Mouse (Mus musculus) intestine, embryonic 16.5 days (tissue): ENCODE data around the gene Gm10197. TPM values are rescaled to one million over a fixed set of nuclear protein-coding genes. Genes with fewer than 3 reads are reported as not detected.

Experiments used
- ATAC-seq: fragments of 200-750 bp; cut with Nextera tagmentation; 2 replicates; pipeline ENCODE4 v1.8.0; 2017; ENCODE audit warnings: moderate TSS enrichment, moderate library complexity
- H3K27ac ChIP-seq: fragments of 300-500 bp; sonication (generic); 2 replicates; pipeline ENCODE4 v1.5.1; 2014; ENCODE audit warnings: mild to moderate bottlenecking, low read length
- H3K27me3 ChIP-seq: fragments of 300-500 bp; sonication (generic); replicated peaks from 2 replicates; pipeline ENCODE4 v1.6.1; 2014; ENCODE audit warnings: low read length, control low read depth, mixed read lengths; ENCODE audit not compliant: control insufficient read depth, insufficient read depth
- H3K36me3 ChIP-seq: fragments of 300-500 bp; sonication (generic); 2 replicates; pipeline ENCODE4 v1.6.1; 2014; ENCODE audit warnings: low read length, control low read depth; ENCODE audit not compliant: control insufficient read depth, insufficient read depth
- H3K4me1 ChIP-seq: fragments of 300-500 bp; sonication (generic); 2 replicates; pipeline ENCODE4 v1.6.1; 2014; ENCODE audit warnings: low read length, control low read depth, mixed read lengths; ENCODE audit not compliant: control insufficient read depth, insufficient read depth
- H3K4me2 ChIP-seq: fragments of 300-500 bp; sonication (generic); 2 replicates; pipeline ENCODE4 v1.6.1; 2014; ENCODE audit warnings: low read depth, low read length, control low read depth
- H3K4me3 ChIP-seq: fragments of 300-500 bp; sonication (generic); 2 replicates; pipeline ENCODE4 v1.5.1; 2014; ENCODE audit warnings: mild to moderate bottlenecking, low read length
- H3K9ac ChIP-seq: fragments of 300-500 bp; sonication (generic); 2 replicates; pipeline ENCODE4 v1.6.1; 2014; ENCODE audit warnings: low read depth, low read length
- H3K9me3 ChIP-seq: fragments of 300-500 bp; sonication (generic); 2 replicates; pipeline ENCODE4 v1.6.1; 2016; ENCODE audit warnings: low read length, control low read depth; ENCODE audit not compliant: control insufficient read depth
- WGBS: fragments of 180-500 bp; shearing (Covaris S2); extraction: QIAGEN DNeasy Blood & Tissue Kit; methylation state at CpG from one replicate; pipeline ENCODE4 v1.1.7; 2014; 5-methylcytosine and 5-hydroxymethylcytosine counted together
- polyA plus RNA-seq: library from polyadenylated mRNA; unstranded; fragments of >200 nt; fragmentation: Nextera tagmentation; extraction: Ambion mirVana; gene quantifications from 2 replicates; pipeline ENCODE4 v1.2.1, GENCODE M21; 2015

The Gm10197 gene
- polyA plus RNA-seq, 1 experiment from 2014 or later: not detected

GRCm38 (mm10) chr19:53366881-53367280 is 4.7 kb downstream of the Gm10197 start:
- Histone ChIP-seq H3K27ac (no peak overlapping the region), H3K4me2 (no peak overlapping the region), H3K9ac (no peak overlapping the region), H3K27me3 (no peaks in the 10 kb centered on the region), H3K9me3 (no peaks in the 10 kb centered on the region), H3K4me3 (no peak overlapping the region), H3K4me1 (peaks cover 20% of the 10 kb centered on the region), H3K36me3 (0 out of 2 replicates have a peak, but pooled peaks cover 2% of the 10 kb centered on the region)
- 87% methylated on average over 7 of the region's 7 CpGs for WGBS
- ATAC-seq: no peak

- no peak overlapping the region for H3K4me2 ChIP-seq
- H3K9ac ChIP-seq: no peak overlapping the region
- no peaks in the 10 kb centered on the region for H3K9me3 ChIP-seq
- 59% methylated on average over 11 of the region's 11 CpGs for WGBS
- 0 out of 2 replicates have a peak, but pooled peaks cover 2% of the 10 kb centered on the region for H3K36me3 ChIP-seq
- H3K4me3 ChIP-seq: no peak overlapping the region
- H3K4me1 ChIP-seq: peaks cover 20% of the 10 kb centered on the region
- H3K27ac ChIP-seq: no peak overlapping the region
- ATAC-seq: no peak
- H3K27me3 ChIP-seq: no peaks in the 10 kb centered on the region
These were observed 5.3 kb downstream of the Gm10197 start for GRCm38 (mm10) chr19:53366057-53366775.

GRCm38 (mm10) chr19:53364963-53365362 is 6.6 kb downstream of the Gm10197 start:
- H3K9me3 ChIP-seq: no peaks in the 10 kb centered on the region

GRCm38 (mm10) chr19:53364551-53364950 is 7.0 kb downstream of the Gm10197 start:
- Histone ChIP-seq H3K4me3 (no peak overlapping the region), H3K9me3 (no peaks in the 10 kb centered on the region), H3K4me2 (peak overlapping the region; percentile 27; the same call in 1 of the 2 replicates), H3K27ac (peak overlapping the region; percentile 69), H3K27me3 (no peaks in the 10 kb centered on the region), H3K4me1 (peaks cover 22% of the 10 kb centered on the region), H3K9ac (no peak overlapping the region), H3K36me3 (0 out of 2 replicates have a peak, but pooled peaks cover 2% of the 10 kb centered on the region)
- ATAC-seq: peak; percentile 36; the same call in 1 of the 2 replicates
- 39% methylated on average over 2 of the region's 2 CpGs for WGBS

More at GRCm38 (mm10) chr19:53364963-53365362, 6.6 kb downstream of the Gm10197 start:
- H3K4me3 ChIP-seq: peak overlapping the region; percentile 31
- peaks cover 20% of the 10 kb centered on the region for H3K4me1 ChIP-seq
- 11% methylated on average over 9 of the region's 9 CpGs for WGBS
- H3K4me2 ChIP-seq: peak overlapping the region; percentile 52
- H3K9ac ChIP-seq: 0 out of 2 replicates have a peak overlapping the region, but pooled peaks have one; percentile 40
- H3K27ac ChIP-seq: peak overlapping the region; percentile 78; the same call in 1 of the 2 replicates
- H3K27me3 ChIP-seq: no peaks in the 10 kb centered on the region
- ATAC-seq: peak; percentile 95
- H3K36me3 ChIP-seq: 0 out of 2 replicates have a peak, but pooled peaks cover 2% of the 10 kb centered on the region

- no peaks in the 10 kb centered on the region for H3K27me3 ChIP-seq
- H3K27ac ChIP-seq: no peak overlapping the region
- H3K9ac ChIP-seq: no peak overlapping the region
- no peak overlapping the region for H3K4me2 ChIP-seq
- peaks cover 22% of the 10 kb centered on the region for H3K4me1 ChIP-seq
- no peak overlapping the region for H3K4me3 ChIP-seq
- H3K9me3 ChIP-seq: no peaks in the 10 kb centered on the region
- no peak for ATAC-seq
- H3K36me3 ChIP-seq: 0 out of 2 replicates have a peak, but pooled peaks cover 2% of the 10 kb centered on the region
- 45% methylated on average over 2 of the region's 2 CpGs for WGBS
These were observed 8.6 kb downstream of the Gm10197 start for GRCm38 (mm10) chr19:53362967-53363366.

- H3K4me1 ChIP-seq: peaks cover 14% of the 10 kb centered on the region
- no peak overlapping the region for H3K9ac ChIP-seq
- ATAC-seq: no peak
- H3K4me2 ChIP-seq: no peak overlapping the region
- H3K9me3 ChIP-seq: no peaks in the 10 kb centered on the region
- no peak overlapping the region for H3K4me3 ChIP-seq
- no peaks in the 10 kb centered on the region for H3K27me3 ChIP-seq
- H3K36me3 ChIP-seq: peaks cover 2% of the 10 kb centered on the region; the same call in 1 of the 2 replicates
- WGBS: 49% methylated on average over 8 of the region's 8 CpGs
- H3K27ac ChIP-seq: no peak overlapping the region
These were observed 11.2 kb downstream of the Gm10197 start for GRCm38 (mm10) chr19:53360265-53360958.

GRCm38 (mm10) chr19:53359160-53360033 is 12.2 kb downstream of the Gm10197 start:
- no peaks in the 10 kb centered on the region for H3K27me3 ChIP-seq
- peak overlapping the region; percentile 11; the same call in 1 of the 2 replicates for H3K4me2 ChIP-seq
- no peaks in the 10 kb centered on the region for H3K9me3 ChIP-seq
- peaks cover 2% of the 10 kb centered on the region; the same call in 1 of the 2 replicates for H3K36me3 ChIP-seq
- peak; percentile 7; the same call in 1 of the 2 replicates for ATAC-seq
- WGBS: 49% methylated on average over 22 of the region's 22 CpGs
- H3K4me1 ChIP-seq: peaks cover 7% of the 10 kb centered on the region
- 0 out of 2 replicates have a peak overlapping the region, but pooled peaks have one; percentile 17 for H3K4me3 ChIP-seq
- H3K27ac ChIP-seq: no peak overlapping the region
- no peak overlapping the region for H3K9ac ChIP-seq

GRCm38 (mm10) chr19:53355065-53355464 is 16.5 kb downstream of the Gm10197 start:
- no peak for ATAC-seq
- H3K4me3 ChIP-seq: no peak overlapping the region
- H3K9ac ChIP-seq: no peak overlapping the region
- H3K4me1 ChIP-seq: peaks cover 5% of the 10 kb centered on the region; the same call in 1 of the 2 replicates
- no peaks in the 10 kb centered on the region for H3K9me3 ChIP-seq
- H3K27ac ChIP-seq: no peak overlapping the region
- no peak overlapping the region for H3K4me2 ChIP-seq
- no peaks in the 10 kb centered on the region for H3K27me3 ChIP-seq
- 85% methylated on average over 16 of the region's 16 CpGs for WGBS
- no peaks in the 10 kb centered on the region; the same call in 1 of the 2 replicates for H3K36me3 ChIP-seq
